Mouse (Mus musculus) thymus, adult 2 months (tissue): ENCODE measurements around the gene Tmbim7. TPM values are rescaled to one million over a fixed set of nuclear protein-coding genes. Genes with fewer than 3 reads are reported as not detected.

ENCODE experiments used
- DNase-seq: peaks from one replicate; pipeline ENCODE4 v3.0.0; 2021
- H3K27ac ChIP-seq: fragments of 200-500 bp; 2 replicates; pipeline ENCODE4 v1.5.1; 2012; ENCODE audit warnings: low read length, control low read depth; ENCODE audit not compliant: control insufficient read depth, insufficient read depth
- H3K27me3 ChIP-seq: fragments of 200-500 bp; 2 replicates; pipeline ENCODE4 v1.6.1; 2012; ENCODE audit warnings: mild to moderate bottlenecking, low read length, moderate library complexity, mixed read lengths; ENCODE audit not compliant: control insufficient read depth, insufficient read depth
- H3K36me3 ChIP-seq: fragments of 200-500 bp; 2 replicates; pipeline ENCODE4 v1.6.1; 2012; ENCODE audit warnings: mild to moderate bottlenecking, low read length, moderate library complexity; ENCODE audit not compliant: control insufficient read depth, insufficient read depth
- H3K4me1 ChIP-seq: fragments of 200-500 bp; replicated peaks from 2 replicates; pipeline ENCODE4 v1.6.1; 2012; ENCODE audit warnings: low read length; ENCODE audit not compliant: control insufficient read depth, insufficient read depth
- H3K4me3 ChIP-seq: fragments of 200-500 bp; 2 replicates; pipeline ENCODE4 v1.5.1; 2012; ENCODE audit warnings: mild to moderate bottlenecking, low read length, control low read depth, moderate library complexity; ENCODE audit not compliant: control insufficient read depth, insufficient read depth
- CTCF ChIP-seq: fragments of 200-500 bp; IDR thresholded peaks from 2 replicates; pipeline ENCODE4 v1.5.1; 2012; ENCODE audit warnings: mild to moderate bottlenecking, control low read depth, low read length, moderate library complexity, borderline replicate concordance; ENCODE audit not compliant: control insufficient read depth, poor library complexity, insufficient read depth; ENCODE audit errors: extremely low read depth
- POLR2A ChIP-seq: fragments of 200-500 bp; IDR thresholded peaks from 2 replicates; pipeline ENCODE4 v1.6.1; 2012; ENCODE audit warnings: mild to moderate bottlenecking, low read length, control low read depth, moderate library complexity; ENCODE audit not compliant: control insufficient read depth, poor library complexity, insufficient read depth; ENCODE audit errors: extremely low read depth
- WGBS: fragments of 180-500 bp; shearing (Covaris S2); methylation state at CpG from one replicate; pipeline ENCODE4 v1.1.7; 2018; 5-methylcytosine and 5-hydroxymethylcytosine counted together
- polyA plus RNA-seq: library from polyadenylated mRNA; depleted of rRNA; stranded (reverse); fragments of >200 nt; gene quantifications from 2 replicates; pipeline ENCODE4 v1.2.3, GENCODE M21; 2012; rRNA removed

Tmbim7 gene
- polyA plus RNA-seq, 1 experiment: not detected

DNA sequence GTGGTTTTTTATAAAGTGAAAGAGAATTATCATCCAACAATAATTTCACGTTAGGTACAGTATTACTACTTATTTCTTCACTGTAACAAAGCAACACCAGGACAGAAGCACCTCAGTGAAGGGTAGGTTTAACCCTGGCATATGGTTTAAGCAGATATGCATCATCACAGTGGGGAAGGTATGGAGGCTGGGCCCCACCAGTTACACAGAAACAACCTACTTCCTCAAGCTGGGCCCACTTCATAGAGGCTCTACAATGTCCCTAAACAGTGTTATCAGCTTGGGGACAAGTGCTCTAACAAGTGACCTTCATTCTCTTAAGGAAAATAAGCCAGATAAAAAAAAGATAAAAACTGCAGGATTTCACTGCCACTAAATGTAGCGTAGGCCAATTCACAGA, 71.9 kb downstream of the Tmbim7 start:
- Histone ChIP-seq H3K4me1 (no peaks in the 10 kb centered on the region), H3K27ac (no peak overlapping the region), H3K4me3 (no peak overlapping the region), H3K36me3 (peaks cover 8% of the 10 kb centered on the region; the same call in 1 of the 2 replicates), H3K27me3 (no peaks in the 10 kb centered on the region)
- 95% methylated on average over 2 of the region's 2 CpGs for WGBS
- no peak for TF ChIP-seq CTCF
- TF ChIP-seq POLR2A: no peak
- no peak for DNase-seq

DNA sequence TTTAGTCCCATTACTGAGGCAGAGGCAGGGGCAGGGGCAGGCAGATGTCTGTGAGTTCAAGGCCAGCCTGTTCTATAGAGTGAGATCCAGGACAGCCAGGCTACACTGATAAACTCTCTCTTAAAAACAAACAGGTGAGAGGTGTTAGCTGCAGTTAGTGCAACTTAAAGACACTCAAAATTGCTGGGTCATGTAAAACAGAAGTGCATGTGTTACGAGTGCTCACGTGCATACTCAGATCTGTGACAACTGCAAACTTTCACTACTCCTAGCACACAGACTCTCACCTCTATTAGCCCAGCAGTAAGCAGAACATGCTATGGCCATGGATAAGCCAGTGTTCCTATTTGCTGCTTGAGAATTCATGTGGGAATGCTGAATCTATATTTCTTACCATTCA, 72.4 kb downstream of the Tmbim7 start:
- Histone ChIP-seq H3K4me3 (no peak overlapping the region), H3K27me3 (no peaks in the 10 kb centered on the region), H3K27ac (no peak overlapping the region), H3K4me1 (no peaks in the 10 kb centered on the region), H3K36me3 (peaks cover 8% of the 10 kb centered on the region; the same call in 1 of the 2 replicates)
- no peak for TF ChIP-seq POLR2A
- no peak for TF ChIP-seq CTCF
- DNase-seq: no peak
- WGBS: 94% methylated on average over 2 of the region's 2 CpGs

DNA sequence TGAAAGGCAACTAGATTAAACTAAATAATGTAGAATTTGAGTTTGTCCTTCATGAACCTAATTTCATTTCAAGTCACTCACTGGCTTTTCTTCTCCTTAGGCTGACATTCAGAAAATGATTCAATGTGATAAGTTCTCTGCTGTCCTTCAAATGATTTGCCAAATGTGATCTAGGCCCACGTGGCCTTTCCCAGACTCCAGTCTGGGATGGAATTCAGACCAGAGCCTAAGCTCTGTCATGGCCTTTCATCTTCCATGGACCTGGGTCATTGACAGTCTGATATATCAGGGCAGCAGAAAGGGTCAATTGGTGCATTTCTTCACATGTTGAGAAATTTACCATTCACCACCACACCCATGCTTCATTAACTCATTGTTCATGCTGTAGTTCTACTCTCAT, 74.5 kb downstream of the Tmbim7 start:
- no peaks in the 10 kb centered on the region for H3K4me1 ChIP-seq
- H3K27ac ChIP-seq: no peak overlapping the region
- no peak for DNase-seq
- TF ChIP-seq POLR2A (no peak), CTCF (no peak)
- 97% methylated on average over 1 of the region's 1 CpGs for WGBS
- no peaks in the 10 kb centered on the region for H3K27me3 ChIP-seq
- no peak overlapping the region for H3K4me3 ChIP-seq
- peaks cover 5% of the 10 kb centered on the region; the same call in 1 of the 2 replicates for H3K36me3 ChIP-seq

DNA sequence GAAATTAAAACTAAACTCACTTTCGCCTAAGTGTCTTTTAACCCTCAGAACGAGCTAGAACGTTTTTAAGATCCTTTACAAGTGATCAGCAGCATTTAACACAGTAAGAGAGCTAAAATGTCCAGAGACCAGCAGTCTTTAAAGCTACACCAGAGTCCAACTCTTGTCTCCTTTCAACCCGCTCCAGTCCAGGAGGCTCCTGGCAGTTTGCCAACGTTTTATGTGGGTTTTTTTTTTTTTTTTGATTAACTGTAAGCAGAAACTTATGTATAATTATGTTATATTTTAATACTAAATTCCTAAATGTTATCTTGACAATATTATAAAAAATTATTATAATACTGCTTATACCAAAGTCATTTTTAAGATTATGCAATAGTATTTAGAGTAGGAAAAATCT, 77.8 kb downstream of the Tmbim7 start:
- no peaks in the 10 kb centered on the region for H3K27me3 ChIP-seq
- H3K27ac ChIP-seq: no peak overlapping the region
- TF ChIP-seq CTCF (no peak), POLR2A (no peak)
- 92% methylated on average over 5 of the region's 5 CpGs for WGBS
- H3K4me3 ChIP-seq: no peak overlapping the region
- H3K4me1 ChIP-seq: no peaks in the 10 kb centered on the region
- H3K36me3 ChIP-seq: peaks cover 7% of the 10 kb centered on the region; the same call in 1 of the 2 replicates
- DNase-seq: no peak

Other genes starting within 250 kb of the Tmbim7 start
- 13.4 and 13.7 TPM in 2 replicates for gene Fam133b, start 107.3 kb upstream of the Tmbim7 start, polyA plus RNA-seq
- 4.5 and 5.2 TPM in 2 replicates for gene 1700109H08Rik, start 79.6 kb upstream of the Tmbim7 start, polyA plus RNA-seq
- 9.4 and 10.2 TPM in 2 replicates for gene Pex1, start 55.1 kb upstream of the Tmbim7 start, polyA plus RNA-seq
- gene Rbm48, start 54.6 kb upstream of the Tmbim7 start, polyA plus RNA-seq: 8.9 and 9.7 TPM in 2 replicates
- gene Gatad1, start 6.0 kb downstream of the Tmbim7 start, polyA plus RNA-seq: 37.1 and 52.0 TPM in 2 replicates
- 10.4 and 10.5 TPM in 2 replicates for gene Ankib1, start 151.7 kb downstream of the Tmbim7 start, polyA plus RNA-seq
- gene Krit1, start 152.0 kb downstream of the Tmbim7 start, polyA plus RNA-seq: 17.2 and 19.9 TPM in 2 replicates
- 0.08 and 0.11 TPM in 2 replicates for gene Lrrd1, start 194.0 kb downstream of the Tmbim7 start, polyA plus RNA-seq
- gene Mterf1a, start 242.8 kb downstream of the Tmbim7 start, polyA plus RNA-seq: 2.6 and 3.0 TPM in 2 replicates